Mouse (Mus musculus): ENCODE data around the gene Adamts6. TPM values are rescaled to one million over a fixed set of nuclear protein-coding genes. Genes with fewer than 3 reads are reported as not detected.

The Adamts6 gene
- total RNA-seq, 2 experiments from 2014 or later = 1.1 to 1.7 TPM

DNA sequence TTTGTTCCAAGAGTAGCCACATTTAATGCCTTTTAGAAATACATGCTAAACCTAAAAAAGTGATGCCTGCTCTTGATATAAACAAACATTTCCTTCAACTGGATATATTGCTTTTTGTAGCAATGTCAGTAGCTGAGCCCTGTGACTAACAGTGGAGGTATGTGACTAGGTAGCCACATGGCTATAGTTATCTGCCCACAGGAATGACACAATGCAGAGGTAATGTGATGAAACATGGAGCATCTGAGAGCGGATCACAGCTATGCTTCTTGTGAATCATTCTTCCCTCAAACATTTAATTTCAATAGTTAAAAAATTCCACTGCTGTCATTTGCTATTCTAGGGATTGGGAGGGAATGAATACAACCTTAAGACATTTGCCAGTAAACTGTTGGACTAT, 172.7 kb downstream of the Adamts6 start:
- DNase-seq (ENCODE audit: low spot score) = no peak

DNA sequence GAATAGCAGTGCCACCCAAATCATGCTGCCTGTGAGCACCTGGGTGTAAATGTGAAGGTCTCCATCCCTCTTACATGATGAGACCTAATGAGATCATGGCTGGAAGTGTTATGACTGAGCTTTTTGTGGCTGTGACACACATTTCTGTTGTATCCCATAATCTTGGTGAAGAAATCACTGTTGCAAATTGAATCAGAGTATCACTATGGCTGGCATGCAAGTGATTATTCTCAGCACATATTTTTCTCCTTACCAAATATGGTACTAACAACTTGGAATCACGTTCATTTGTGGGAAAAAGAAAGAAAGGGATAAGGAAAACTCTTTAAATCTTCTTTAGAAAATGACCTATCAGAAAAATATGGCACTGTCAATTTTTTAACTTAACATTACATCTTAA, 180.4 kb downstream of the Adamts6 start:
- DNase-seq (ENCODE audit: low spot score) = no peak

DNA sequence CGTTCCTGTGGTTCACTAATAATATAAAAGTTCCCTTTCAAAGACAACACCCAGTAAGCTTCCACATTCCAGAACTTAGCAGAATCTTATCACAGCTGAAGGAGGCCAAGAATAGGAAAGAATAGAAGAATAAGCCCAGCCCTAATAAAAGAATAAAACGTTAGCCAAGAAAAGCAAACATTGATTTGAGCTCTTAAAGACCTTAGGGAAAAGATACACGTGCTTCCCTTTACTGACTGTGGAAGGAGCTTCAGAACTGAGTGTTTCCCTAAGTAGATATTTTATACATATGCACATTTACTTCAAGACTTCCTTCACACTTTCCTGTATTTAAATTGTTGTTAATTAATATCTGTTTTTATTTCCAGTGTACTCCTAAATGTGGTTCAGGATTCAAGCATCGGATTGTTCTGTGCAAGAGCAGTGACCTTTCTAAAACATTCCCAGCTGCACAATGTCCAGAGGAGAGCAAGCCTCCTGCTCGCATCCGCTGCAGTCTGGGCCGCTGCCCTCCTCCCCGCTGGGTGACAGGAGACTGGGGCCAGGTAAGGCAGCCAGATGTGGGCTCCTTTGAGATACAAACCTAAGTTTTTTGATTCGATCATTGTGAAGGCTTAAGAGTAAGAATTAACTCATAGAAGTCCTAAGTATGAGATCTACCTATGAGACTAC, 188.8 kb downstream of the Adamts6 start:
- DNase-seq (ENCODE audit: low spot score) = no peak

DNA sequence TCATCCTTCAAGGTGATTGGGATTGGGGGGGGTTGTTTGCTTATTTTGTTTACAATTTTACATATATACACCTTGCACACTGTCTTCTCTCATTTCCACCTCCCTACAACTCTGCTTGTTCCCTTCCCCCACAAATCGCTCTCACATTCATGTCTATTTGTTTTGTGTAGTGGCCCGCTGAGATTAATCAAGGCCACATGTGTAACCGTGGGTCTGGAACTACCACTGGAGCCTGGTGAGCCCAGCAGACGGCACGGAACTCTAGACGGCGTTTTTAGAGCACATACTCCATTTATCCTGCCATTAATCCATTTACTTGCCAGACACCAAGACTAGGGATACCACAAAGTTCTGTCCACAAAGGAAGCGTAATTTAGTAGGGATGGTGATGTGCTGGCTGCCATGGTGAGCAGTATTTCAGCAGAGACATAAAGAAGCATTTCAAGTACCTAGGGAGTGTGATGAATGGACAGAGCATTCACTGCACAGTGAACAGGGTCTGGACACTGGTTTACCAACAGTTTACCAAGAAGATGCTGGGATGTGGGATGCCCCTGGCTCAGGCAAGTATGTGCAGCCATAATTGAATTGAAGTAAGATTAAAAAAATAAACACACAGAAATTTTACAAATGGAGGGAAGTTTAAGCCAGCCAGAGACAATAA, 194.9 kb downstream of the Adamts6 start:
- DNase-seq (ENCODE audit: low spot score) = no peak

DNA sequence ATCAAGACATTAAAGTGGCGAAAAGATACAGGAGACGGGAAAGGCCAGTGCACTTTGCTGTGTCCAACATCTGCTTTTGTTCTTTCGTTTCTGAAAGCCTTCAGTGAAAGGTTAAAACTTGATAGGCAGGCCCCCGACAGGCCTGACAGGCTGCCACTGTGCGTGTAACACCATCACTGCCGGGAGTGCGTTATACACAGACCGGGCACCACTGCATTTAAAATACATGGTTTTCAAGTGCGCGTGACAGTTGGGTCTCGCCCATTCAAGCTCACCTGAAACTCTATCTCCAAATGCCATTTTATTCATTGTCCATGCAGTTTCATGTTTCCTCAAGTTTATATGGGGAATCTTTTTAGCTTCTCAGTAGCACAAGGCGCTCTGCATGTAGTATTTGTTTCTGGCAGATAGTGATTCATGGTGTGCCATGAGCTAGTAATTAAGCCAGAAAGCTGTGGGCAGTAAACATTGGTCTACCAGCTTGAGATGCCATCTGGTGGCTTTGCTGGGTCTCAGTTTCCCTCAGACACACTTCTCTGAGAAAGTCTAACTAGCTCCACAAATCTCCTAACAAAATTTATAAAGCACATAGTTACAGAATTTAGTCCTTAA, 195.6 kb downstream of the Adamts6 start:
- DNase-seq (ENCODE audit: low spot score) = no peak

DNA sequence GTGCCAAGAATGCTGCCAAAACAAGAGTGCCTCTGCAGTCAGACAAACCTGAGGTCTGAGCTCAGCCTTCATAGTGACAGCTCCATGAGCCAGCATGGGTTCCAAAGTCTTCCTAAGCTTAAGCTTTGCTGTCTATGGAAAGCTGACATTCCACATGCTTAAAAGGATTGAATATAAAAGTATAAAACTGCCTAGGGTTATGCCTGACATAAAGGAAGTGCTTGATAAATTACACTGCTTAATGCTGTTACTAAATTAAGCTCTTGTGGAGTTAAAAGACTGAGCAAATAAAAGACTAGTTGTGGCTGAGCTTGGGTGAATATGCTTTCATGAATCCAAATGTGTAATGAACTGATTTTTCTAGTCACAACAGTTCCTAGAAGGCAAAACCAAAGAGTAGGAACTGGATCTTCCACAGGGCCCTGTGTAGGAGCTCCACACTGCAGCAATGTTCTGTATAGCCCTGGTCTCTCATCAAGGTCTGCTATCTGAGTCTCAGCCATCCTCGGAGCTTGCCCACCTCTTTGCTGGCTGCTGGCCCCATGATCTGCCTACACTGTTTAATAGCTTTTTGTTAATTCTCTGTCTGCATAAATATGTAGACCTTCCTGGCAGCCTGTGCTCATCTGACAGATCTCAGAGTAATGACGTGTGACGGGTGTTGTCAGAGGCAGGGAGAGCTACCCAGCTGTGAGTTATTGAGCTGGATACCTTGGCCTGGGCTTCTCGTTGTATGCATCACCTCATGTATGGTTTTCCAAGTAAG, 203.6 kb downstream of the Adamts6 start:
- DNase-seq (ENCODE audit: low spot score) = no peak

DNA sequence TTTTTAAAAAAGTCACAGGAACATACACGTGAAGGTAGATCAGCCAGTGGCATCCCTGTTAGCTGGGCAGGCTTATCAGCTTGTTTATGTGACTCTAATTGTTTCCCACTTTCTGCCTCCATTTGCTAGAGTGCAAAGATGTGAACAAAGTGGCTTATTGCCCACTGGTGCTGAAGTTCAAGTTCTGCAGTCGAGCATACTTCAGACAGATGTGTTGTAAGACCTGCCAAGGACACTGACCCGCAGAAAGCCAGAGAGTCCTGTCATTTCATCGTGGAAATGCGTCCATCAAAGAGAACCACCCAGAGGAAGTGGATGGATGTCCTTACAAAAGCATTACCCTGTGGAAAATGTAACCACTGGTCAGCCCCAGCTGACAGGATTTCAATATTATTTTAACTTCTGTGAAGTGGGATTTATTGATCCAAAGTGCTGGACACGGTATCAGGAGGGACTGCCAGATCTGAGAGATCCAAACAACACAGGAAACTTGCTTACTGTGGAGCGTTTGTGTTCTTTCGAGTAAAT, 205.9 kb downstream of the Adamts6 start:
- DNase-seq (ENCODE audit: low spot score) = no peak

DNA sequence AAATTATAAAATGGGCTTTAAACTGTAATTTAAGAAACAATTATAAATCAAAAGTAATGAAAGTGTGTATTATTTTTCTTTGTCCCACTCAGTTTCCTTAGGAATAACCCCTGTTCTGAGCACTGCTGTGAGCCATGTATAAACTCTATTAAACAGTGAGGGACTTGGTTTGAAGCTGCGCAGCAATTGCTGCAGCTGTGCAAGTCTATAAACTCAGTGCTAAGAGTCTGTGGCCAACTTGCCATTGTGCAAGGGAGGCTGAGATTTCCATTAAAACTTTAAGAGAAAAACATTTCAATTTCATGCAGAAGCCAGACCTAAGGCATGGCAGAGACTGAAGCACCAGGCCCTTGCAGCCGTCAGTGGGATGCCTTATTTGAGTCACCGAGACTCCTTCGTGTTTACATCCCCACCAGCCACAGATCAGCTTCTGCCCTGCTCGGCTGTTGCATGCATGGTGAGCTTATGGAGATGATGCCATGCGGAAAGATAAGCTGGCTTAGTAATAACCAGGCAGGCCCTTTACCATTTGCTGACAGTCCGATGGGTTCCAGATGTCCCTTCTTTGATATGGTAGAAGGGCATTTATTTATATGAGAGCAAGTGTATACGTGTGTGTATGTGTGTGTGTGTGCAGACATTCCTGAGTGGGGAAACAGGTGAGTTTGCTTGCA, 206.7 kb downstream of the Adamts6 start:
- no peak for DNase-seq (ENCODE audit: low spot score)

DNA sequence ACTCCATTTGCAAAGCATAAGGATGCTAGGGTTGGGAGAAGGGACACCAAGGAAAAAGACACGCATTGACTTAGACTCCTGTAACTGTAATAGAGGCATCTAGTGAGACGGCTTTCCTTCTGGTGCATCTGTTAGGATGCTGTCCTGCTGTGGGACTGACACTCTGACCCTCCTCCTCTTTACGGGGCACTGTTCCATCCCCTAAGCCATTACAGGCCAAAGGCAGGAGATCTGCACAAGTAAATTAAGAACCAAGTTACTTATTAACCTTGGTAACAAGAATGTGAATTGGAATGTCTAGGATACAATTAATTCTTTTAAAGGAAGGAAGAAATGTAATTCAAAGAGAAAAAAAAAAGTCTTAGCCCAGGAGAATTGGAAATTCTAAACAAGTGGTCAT, 210.0 kb downstream of the Adamts6 start:
- DNase-seq (ENCODE audit: low spot score) = no peak

DNA sequence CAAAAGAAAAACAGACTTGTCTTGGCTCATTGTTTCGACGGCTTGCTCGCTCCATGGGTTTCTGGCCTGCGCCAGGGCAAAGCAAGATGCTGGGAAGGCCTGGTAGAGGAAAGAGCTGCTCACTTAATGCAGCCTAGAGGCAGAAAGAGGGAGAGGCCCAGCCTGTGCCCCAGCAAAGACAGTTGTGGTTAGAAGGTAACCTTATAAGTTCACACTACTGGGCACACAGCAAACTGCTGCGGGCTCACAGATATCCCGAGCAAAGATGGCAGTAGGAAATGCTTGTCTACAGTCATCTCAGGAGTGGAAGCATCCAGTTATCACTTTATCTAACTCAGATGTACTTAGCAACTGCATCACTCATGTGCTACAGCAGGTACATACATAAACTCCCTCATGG, 211.0 kb downstream of the Adamts6 start:
- no peak for DNase-seq (ENCODE audit: low spot score)

DNA sequence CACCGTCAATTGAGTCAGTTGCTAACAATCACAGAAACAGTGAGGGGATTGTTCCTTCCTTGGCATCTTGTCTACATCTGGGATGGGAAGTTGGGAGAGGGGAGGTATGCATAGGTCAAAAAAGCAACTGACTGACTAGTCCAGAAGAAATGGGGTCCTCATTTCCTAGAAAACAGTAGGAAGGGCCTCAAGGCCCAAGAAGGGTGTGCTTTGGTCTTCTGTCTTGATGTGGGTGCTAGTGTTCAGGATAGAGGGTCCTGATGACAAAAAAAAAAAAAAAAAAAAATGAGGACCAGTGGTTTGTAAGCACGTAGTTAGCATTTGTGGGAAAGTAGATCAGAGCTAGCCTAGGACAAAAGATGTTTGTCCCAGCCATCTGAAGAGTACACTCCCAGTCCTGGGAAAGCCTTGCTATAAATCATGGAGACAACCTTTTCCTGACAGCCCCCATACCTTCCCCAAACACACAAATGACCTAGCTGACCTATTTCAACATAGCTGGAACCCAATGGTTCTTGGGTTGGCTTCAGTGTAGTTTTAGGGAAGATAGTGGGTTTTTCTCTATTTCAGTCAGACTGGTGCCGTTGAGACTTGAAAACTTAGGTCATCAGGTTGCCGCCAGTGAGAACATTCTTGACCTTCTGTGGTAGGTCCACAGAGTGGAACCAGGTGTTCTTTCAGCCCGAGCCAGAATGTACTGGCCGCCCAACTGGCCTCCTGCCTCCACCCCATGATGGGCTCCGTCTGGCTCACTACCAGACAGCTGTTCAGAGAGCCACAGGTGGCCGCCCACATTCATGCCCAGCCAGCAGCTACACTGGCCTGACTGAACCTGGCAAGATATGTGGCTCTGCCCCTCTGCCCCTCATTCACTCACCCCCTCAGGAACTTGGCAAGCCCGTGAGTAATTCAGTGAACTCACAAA, 211.7 kb downstream of the Adamts6 start:
- peak; percentile 39 for DNase-seq (ENCODE audit: low spot score)

DNA sequence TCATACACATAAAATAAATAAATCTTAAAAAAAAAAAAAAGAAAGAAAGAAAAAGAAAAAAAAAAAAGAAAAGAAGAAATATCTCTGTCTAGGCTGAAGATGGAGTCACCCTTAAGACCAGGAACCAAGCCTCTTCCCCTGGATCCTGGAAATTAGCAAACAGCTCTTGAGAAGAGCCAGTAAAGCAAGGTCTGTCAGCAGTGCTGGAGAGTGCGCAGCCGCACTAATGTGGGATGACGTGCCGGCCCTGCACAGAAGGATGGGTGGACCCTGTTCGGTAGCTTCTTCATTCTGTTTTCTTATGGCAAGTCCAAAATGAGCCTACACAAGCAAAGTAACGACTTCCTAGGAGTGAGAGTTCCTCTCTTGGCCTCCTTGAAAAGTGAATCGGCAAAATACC, 214.8 kb downstream of the Adamts6 start:
- no peak for DNase-seq (ENCODE audit: low spot score)

DNA sequence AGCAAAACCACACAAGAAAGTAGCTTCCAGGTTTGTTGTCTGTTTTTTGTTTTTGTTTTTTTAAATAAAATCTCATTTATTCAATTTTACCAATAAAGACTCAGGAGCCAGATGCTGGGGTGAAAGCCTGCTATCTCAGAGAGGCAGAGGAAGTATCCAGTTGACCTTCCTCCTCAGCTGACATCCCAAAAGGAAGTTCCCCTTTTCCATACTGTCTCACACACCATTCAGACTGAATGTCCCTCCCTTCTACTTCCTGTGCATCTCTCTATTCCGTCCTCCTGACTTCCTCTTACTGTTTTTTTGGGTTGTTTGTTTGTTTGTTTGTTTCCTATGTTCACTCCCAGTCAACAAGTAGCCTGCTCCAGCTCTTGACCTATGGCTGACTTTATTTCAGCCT, 216.4 kb downstream of the Adamts6 start:
- DNase-seq (ENCODE audit: low spot score) = no peak

DNA sequence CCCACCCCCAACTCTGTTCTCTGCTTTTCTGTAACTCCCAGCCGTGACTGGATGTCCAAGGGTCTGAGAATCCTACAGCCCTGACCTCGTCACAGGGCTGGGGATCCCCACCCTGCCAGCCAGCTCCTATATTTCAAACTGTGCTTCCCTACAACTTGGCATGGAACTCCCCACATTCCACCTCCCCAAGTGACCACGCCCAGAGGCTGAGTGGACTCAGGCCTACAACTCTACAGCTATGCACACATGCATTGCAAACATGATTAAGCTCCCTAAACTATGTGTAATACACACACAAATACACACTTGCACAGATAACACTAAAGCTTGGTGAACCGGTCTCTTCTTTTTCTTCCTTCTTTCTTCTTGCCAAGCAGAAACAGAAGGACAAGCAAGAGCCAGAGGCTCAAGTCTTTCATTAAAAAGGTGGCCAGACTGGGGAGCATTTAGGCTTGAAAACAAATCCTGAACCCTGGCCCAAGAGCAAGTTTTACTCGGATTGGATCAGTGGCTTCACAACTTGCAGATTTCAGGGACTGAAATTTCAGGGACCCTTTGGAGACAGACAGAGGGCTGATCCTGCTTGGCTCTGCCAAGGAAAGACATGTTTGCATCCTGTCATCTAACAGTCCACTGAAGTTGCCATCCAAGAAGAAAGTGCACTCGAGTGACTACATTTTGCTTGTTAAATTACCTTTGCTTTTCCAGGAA, 218.7 kb downstream of the Adamts6 start:
- DNase-seq (ENCODE audit: low spot score) = no peak

DNA sequence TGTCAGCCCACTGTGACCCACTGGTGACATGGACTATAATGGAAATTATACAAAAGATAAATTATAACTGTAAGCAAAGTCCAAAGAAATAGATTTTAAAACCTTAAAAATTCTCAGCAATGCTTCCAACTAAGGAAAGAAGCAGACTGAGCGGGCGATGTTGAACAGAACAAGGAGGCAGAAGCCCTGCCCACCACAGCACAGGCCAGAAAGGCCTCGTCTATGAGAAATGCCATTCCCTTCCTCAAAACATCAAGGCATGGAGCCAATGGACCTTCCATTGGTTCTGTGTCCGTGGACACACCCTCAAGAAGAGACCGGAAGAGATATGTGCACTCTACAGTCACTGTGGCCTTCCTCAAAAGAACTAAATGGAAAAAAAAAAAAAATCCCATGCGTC, 220.0 kb downstream of the Adamts6 start:
- no peak for DNase-seq (ENCODE audit: low spot score)

DNA sequence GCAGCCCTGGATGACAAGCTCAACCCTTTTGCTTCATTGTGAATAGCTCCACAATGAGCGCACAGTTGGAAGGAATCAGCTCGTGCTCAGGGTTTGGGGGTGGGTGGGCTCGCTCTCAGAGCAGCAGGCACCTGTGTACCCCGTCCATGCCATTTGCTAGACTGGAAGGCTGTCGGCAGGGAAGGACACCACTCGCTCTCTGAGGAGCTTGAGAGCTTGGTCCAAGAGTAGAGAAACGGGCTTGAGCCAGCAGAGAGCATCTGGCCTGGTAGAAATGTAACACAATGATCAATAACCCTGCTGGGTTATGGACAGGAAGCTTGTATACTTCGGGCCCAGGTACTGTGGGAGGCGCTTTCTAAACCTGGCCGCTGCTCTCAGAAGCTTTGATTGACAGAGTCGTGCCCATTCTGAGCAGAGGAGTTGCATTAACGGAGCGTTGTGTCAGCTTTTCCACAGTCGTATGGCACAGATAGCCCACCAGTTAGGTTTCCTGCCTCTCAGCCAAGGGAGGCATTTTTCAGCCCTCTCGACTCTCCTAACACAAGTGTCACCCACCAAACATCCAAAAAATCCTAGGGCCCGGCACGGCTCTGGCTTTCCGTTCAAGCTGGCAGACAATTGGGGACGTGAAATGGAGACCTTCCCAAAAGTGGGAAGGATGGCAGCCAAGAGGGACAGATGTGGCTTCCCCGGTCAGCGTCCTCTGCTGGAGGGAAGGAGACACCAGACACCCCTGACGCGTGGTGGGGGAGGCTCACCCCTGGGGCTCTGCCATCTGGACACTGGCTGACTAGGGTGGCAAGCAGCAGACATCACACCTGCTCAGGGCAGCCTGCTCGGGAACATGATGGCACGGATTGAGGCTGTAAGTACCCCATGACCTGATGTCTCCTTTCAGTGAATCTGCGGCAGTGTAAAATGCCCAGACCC, 222.2 kb downstream of the Adamts6 start:
- peak; percentile 89 for DNase-seq (ENCODE audit: low spot score)

DNA sequence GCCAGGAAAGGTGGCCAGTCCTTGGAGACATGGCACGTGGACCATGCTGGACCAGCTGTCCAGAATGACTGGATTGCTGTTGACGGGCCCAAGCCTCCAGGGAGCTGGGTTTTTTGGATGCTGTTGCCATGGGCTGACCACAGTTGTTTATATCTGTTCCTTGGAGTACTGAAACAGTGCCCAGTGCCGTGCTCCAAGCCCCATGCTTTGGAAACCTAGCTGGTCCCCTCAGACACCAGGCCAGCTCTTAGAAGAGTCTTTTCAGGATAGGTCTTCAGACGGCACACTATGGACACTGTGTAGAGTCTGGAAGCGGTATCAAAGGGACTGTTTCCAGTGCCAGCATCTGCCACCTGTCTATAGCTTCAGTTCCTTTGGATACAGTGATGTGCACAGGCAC, 223.1 kb downstream of the Adamts6 start:
- DNase-seq (ENCODE audit: low spot score) = peak; percentile 68

DNA sequence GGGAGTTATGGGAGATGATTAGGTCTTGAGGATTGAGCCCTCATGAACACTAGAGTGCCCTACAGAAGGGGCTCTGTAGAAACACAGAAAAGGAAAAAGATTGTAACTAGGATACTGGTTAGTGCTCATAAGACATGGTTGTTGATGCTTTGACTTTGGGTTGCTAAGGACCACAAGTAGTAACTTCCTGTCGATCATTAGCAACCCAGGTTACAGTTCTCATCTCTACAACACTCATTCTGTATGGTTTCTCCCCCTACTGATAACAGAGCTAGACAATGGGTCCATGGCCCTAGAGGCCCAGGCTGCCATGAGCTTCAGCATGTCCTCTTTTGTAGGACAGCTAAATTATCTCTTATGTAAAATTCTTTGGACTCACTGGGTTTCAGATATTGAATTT, 227.4 kb downstream of the Adamts6 start:
- no peak for DNase-seq (ENCODE audit: low spot score)

DNA sequence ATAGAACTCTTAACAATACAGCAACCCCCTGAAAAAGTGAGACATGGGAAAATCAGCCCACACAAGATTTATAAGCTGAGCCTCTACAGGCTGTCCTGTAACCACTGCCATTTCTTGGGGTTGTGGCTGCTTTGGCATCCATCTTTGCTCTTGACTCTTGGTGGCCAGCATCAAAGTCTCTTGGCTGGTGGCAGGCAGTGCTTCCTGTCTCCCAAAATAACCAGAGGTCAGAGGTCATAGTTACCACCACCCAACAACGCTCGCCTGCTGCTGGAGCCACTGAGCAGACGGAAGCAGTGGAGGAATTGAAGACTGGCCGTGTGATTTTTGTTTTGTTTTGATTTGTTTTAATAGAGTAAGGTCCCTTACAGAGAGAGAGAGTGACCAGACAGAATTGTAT, 228.5 kb downstream of the Adamts6 start:
- DNase-seq (ENCODE audit: low spot score) = no peak

Measured in gastrocnemius, adult 18-20 months (tissue).